Mouse (Mus musculus) forebrain, embryonic 13.5 days (tissue): ENCODE data around the gene Setdb1. TPM values are rescaled to one million over a fixed set of nuclear protein-coding genes. Genes with fewer than 3 reads are reported as not detected.

Experiments
- ATAC-seq: fragments of 200-750 bp; cut with Nextera tagmentation; 2 replicates; pipeline ENCODE4 v1.8.0; 2017
- H3K27ac ChIP-seq: fragments of 300-500 bp; sonication (generic); 2 replicates; pipeline ENCODE4 v1.5.1; 2015; ENCODE audit warnings: inconsistent platforms, mild to moderate bottlenecking, moderate library complexity
- H3K27me3 ChIP-seq: fragments of 300-500 bp; sonication (generic); 2 replicates; pipeline ENCODE4 v1.6.1; 2015; ENCODE audit warnings: mild to moderate bottlenecking, inconsistent platforms
- H3K36me3 ChIP-seq: fragments of 300-500 bp; sonication (generic); 2 replicates; pipeline ENCODE4 v1.6.1; 2015; ENCODE audit warnings: mild to moderate bottlenecking, inconsistent platforms; ENCODE audit not compliant: poor library complexity, severe bottlenecking
- H3K4me1 ChIP-seq: fragments of 300-500 bp; sonication (generic); 2 replicates; pipeline ENCODE4 v1.6.1; 2015; ENCODE audit warnings: inconsistent platforms
- H3K4me2 ChIP-seq: fragments of 300-500 bp; sonication (generic); 2 replicates; pipeline ENCODE4 v1.6.1; 2015; ENCODE audit warnings: inconsistent platforms, mild to moderate bottlenecking, moderate library complexity
- H3K4me3 ChIP-seq: fragments of 300-500 bp; sonication (generic); 2 replicates; pipeline ENCODE4 v1.5.1; 2015; ENCODE audit warnings: mild to moderate bottlenecking, inconsistent platforms
- H3K9ac ChIP-seq: fragments of 300-500 bp; sonication (generic); 2 replicates; pipeline ENCODE4 v1.6.1; 2015; ENCODE audit warnings: mild to moderate bottlenecking, inconsistent platforms
- H3K9me3 ChIP-seq: fragments of 300-500 bp; sonication (generic); replicated peaks from 2 replicates; pipeline ENCODE4 v1.6.1; 2016; ENCODE audit warnings: inconsistent platforms
- WGBS: fragments of 180-500 bp; shearing (Covaris S2); methylation state at CpG from one replicate; pipeline ENCODE4 v1.1.7; 2015; 5-methylcytosine and 5-hydroxymethylcytosine counted together
- polyA plus RNA-seq: library from polyadenylated mRNA; unstranded; fragments of >200 nt; fragmentation: Nextera tagmentation; extraction: Ambion mirVana; gene quantifications from 2 replicates; pipeline ENCODE4 v1.2.1, GENCODE M21; 2015

Gene Setdb1
- polyA plus RNA-seq, 1 experiment from 2014 or later = 45.4 TPM

DNA sequence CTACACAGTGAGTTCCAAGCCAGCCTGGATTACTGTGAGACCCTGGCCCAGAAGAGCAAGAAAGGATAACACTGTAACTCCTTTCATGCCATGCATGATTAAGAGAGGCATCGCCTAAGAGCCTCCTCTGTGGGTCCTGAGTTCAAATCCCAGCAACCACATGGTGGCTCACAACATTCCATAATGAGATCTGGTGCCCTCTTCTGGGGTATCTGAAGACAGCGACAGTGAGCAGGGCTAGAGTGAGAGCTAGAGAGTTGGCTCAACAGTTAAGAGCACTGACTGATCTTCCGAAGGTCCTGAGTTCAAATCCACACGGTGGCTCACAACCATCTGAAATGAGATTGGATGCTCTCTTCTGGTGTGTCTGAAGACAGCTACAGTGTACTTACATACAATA, 82.5 kb downstream of the Setdb1 start:
- Histone ChIP-seq H3K27me3 (no peaks in the 10 kb centered on the region), H3K36me3 (peaks cover 18% of the 10 kb centered on the region; the same call in 1 of the 2 replicates), H3K9me3 (no peaks in the 10 kb centered on the region), H3K27ac (no peak overlapping the region), H3K9ac (no peak overlapping the region), H3K4me2 (no peak overlapping the region), H3K4me1 (no peaks in the 10 kb centered on the region), H3K4me3 (no peak overlapping the region)
- WGBS = 96% methylated on average over 4 of the region's 4 CpGs
- ATAC-seq = no peak

Other genes starting within 250 kb of the Setdb1 start
- gene Vps72, start 246.2 kb downstream of the Setdb1 start, polyA plus RNA-seq = 266 and 271 TPM in 2 replicates
- 0.72 and 0.81 TPM in 2 replicates for gene Tmod4, start 232.7 kb downstream of the Setdb1 start, polyA plus RNA-seq
- 99.5 and 106 TPM in 2 replicates for gene Scnm1, start 223.2 kb downstream of the Setdb1 start, polyA plus RNA-seq
- gene Lysmd1, start 223.1 kb downstream of the Setdb1 start, polyA plus RNA-seq = 29.6 and 30.8 TPM in 2 replicates
- gene Tnfaip8l2, start 214.8 kb downstream of the Setdb1 start, polyA plus RNA-seq = 1.1 and 1.2 TPM in 2 replicates
- 14.1 and 14.6 TPM in 2 replicates for gene Sema6c, start 196.7 kb downstream of the Setdb1 start, polyA plus RNA-seq
- gene Gabpb2, start 139.3 kb downstream of the Setdb1 start, polyA plus RNA-seq = 7.7 and 8.5 TPM in 2 replicates
- 92.3 and 96.3 TPM in 2 replicates for gene Cdc42se1, start 128.5 kb downstream of the Setdb1 start, polyA plus RNA-seq
- gene Mllt11, start 125.0 kb downstream of the Setdb1 start, polyA plus RNA-seq = 174 and 191 TPM in 2 replicates
- gene Gm128, start 115.6 kb downstream of the Setdb1 start, polyA plus RNA-seq = 0.19 and 0.38 TPM in 2 replicates
- not detected in 2 replicates for gene Bnipl, start 106.0 kb downstream of the Setdb1 start, polyA plus RNA-seq
- 39.6 and 40.0 TPM in 2 replicates for gene Mindy1, start 75.9 kb downstream of the Setdb1 start, polyA plus RNA-seq
- 28.4 and 32.7 TPM in 2 replicates for gene Prune1, start 75.1 kb downstream of the Setdb1 start, polyA plus RNA-seq
- 0.52 and 1.1 TPM in 2 replicates for gene Anxa9, start 50.0 kb downstream of the Setdb1 start, polyA plus RNA-seq
- 98.4 and 103 TPM in 2 replicates for gene Cers2, start 42.4 kb downstream of the Setdb1 start, polyA plus RNA-seq
- gene 4930558C23Rik, start 45.6 kb upstream of the Setdb1 start, polyA plus RNA-seq = not detected in 2 replicates
- gene Arnt, start 77.2 kb upstream of the Setdb1 start, polyA plus RNA-seq = 24.8 and 28.1 TPM in 2 replicates
- 3.2 and 4.3 TPM in 2 replicates for gene Ctsk, start 142.1 kb upstream of the Setdb1 start, polyA plus RNA-seq
- 6.5 and 7.6 TPM in 2 replicates for gene Ctss, start 169.6 kb upstream of the Setdb1 start, polyA plus RNA-seq
- gene Hormad1, start 202.5 kb upstream of the Setdb1 start, polyA plus RNA-seq = not detected in 2 replicates
- gene Golph3l, start 231.7 kb upstream of the Setdb1 start, polyA plus RNA-seq = 35.6 and 36.6 TPM in 2 replicates